Mouse (Mus musculus) forebrain, postnatal 0 days (tissue): Measurements from ENCODE around the gene Art2b. TPM values are rescaled to one million over a fixed set of nuclear protein-coding genes. Genes with fewer than 3 reads are reported as not detected.

Experiments used
- ATAC-seq: fragments of 200-750 bp; cut with Nextera tagmentation; 2 replicates; pipeline ENCODE4 v1.8.0; 2017; ENCODE audit warnings: mild to moderate bottlenecking, moderate library complexity
- DNase-seq: peaks from one replicate; pipeline ENCODE4 v3.0.0-alpha.2; 2015
- H3K27ac ChIP-seq: fragments of 300-500 bp; sonication (generic); 2 replicates; pipeline ENCODE4 v1.5.1; 2014; ENCODE audit warnings: low read depth, mild to moderate bottlenecking, antibody characterized with exemption, low read length, moderate library complexity, mixed read lengths
- H3K27me3 ChIP-seq: fragments of 300-500 bp; sonication (generic); 2 replicates; pipeline ENCODE4 v1.6.1; 2014; ENCODE audit warnings: mild to moderate bottlenecking, low read length, mixed read lengths; ENCODE audit not compliant: insufficient read depth
- H3K36me3 ChIP-seq: fragments of 300-500 bp; sonication (generic); 2 replicates; pipeline ENCODE4 v1.6.1; 2014; ENCODE audit warnings: mild to moderate bottlenecking, moderate library complexity; ENCODE audit not compliant: insufficient read depth
- H3K4me1 ChIP-seq: fragments of 300-500 bp; sonication (generic); 2 replicates; pipeline ENCODE4 v1.6.1; 2014; ENCODE audit warnings: antibody characterized with exemption; ENCODE audit not compliant: insufficient read depth
- H3K4me2 ChIP-seq: fragments of 300-500 bp; sonication (generic); 2 replicates; pipeline ENCODE4 v1.6.1; 2014; ENCODE audit warnings: low read depth, mild to moderate bottlenecking, moderate library complexity
- H3K4me3 ChIP-seq: fragments of 300-500 bp; sonication (generic); 2 replicates; pipeline ENCODE4 v1.5.1; 2014; ENCODE audit warnings: low read depth, low read length, mixed read lengths
- H3K9ac ChIP-seq: fragments of 300-500 bp; sonication (generic); 2 replicates; pipeline ENCODE4 v1.6.1; 2014; ENCODE audit warnings: mild to moderate bottlenecking
- H3K9me3 ChIP-seq: fragments of 300-500 bp; sonication (generic); 2 replicates; pipeline ENCODE4 v1.6.1; 2016; ENCODE audit warnings: low read length
- CTCF ChIP-seq: sonication (generic); IDR thresholded peaks from 2 replicates; pipeline ENCODE4 v1.5.1; 2016; ENCODE audit warnings: antibody characterized with exemption, control low read depth, low read depth
- WGBS: fragments of 180-500 bp; shearing (Covaris S2); extraction: QIAGEN DNeasy Blood & Tissue Kit; methylation state at CpG from one replicate; pipeline ENCODE4 v1.1.7; 2014; 5-methylcytosine and 5-hydroxymethylcytosine counted together
- polyA plus RNA-seq: library from polyadenylated mRNA; unstranded; fragments of >200 nt; fragmentation: Nextera tagmentation; extraction: Ambion mirVana; gene quantifications from 2 replicates; pipeline ENCODE4 v1.2.1, GENCODE M21; 2015
- total RNA-seq: library from RNA; depleted of rRNA; stranded (reverse); fragments of >200 nt; gene quantifications from 2 replicates; pipeline ENCODE4 v1.2.3, GENCODE M21; 2014

Gene Art2b
- total and polyA plus RNA-seq, 2 experiments from 2014 or later, result not detected

GRCm38 (mm10) chr7:101547651-101548050 lies 37.7 kb downstream of the Art2b start:
- no peak overlapping the region for H3K27ac ChIP-seq
- no peak overlapping the region for H3K4me3 ChIP-seq
- ATAC-seq, result no peak
- WGBS, result 84% methylated on average over 3 of the region's 3 CpGs
- DNase-seq, result no peak
- H3K9ac ChIP-seq, result no peak overlapping the region
- H3K36me3 ChIP-seq, result no peaks in the 10 kb centered on the region
- H3K4me2 ChIP-seq, result no peak overlapping the region
- no peaks in the 10 kb centered on the region for H3K9me3 ChIP-seq
- no peaks in the 10 kb centered on the region for H3K4me1 ChIP-seq
- no peaks in the 10 kb centered on the region for H3K27me3 ChIP-seq
- no peak for TF ChIP-seq CTCF

GRCm38 (mm10) chr7:101541734-101542133 lies 43.7 kb downstream of the Art2b start:
- 57% methylated on average over 10 of the region's 10 CpGs for WGBS
- H3K4me3 ChIP-seq, result no peak overlapping the region
- TF ChIP-seq CTCF, result no peak

GRCm38 (mm10) chr7:101541132-101541531 lies 44.3 kb downstream of the Art2b start:
- Histone ChIP-seq H3K27ac (no peak overlapping the region), H3K27me3 (no peaks in the 10 kb centered on the region), H3K4me2 (no peak overlapping the region), H3K4me3 (no peak overlapping the region), H3K4me1 (no peaks in the 10 kb centered on the region), H3K36me3 (no peaks in the 10 kb centered on the region), H3K9me3 (no peaks in the 10 kb centered on the region), H3K9ac (no peak overlapping the region; the same call in 1 of the 2 replicates)
- 4% methylated on average over 11 of the region's 11 CpGs for WGBS
- ATAC-seq (peak; percentile 89), DNase-seq (peak; percentile 91)
- TF ChIP-seq CTCF, result peak; percentile 89

More at GRCm38 (mm10) chr7:101541734-101542133, 43.7 kb downstream of the Art2b start:
- H3K27me3 ChIP-seq, result no peaks in the 10 kb centered on the region
- H3K27ac ChIP-seq, result no peak overlapping the region
- no peaks in the 10 kb centered on the region for H3K4me1 ChIP-seq
- H3K36me3 ChIP-seq, result no peaks in the 10 kb centered on the region
- H3K9me3 ChIP-seq, result no peaks in the 10 kb centered on the region
- H3K4me2 ChIP-seq, result no peak overlapping the region
- H3K9ac ChIP-seq, result no peak overlapping the region
- DNase-seq (no peak), ATAC-seq (no peak)

GRCm38 (mm10) chr7:101540684-101541083 lies 44.7 kb downstream of the Art2b start:
- no peak overlapping the region for H3K4me3 ChIP-seq
- H3K9ac ChIP-seq, result no peak overlapping the region
- H3K27ac ChIP-seq, result no peak overlapping the region
- no peaks in the 10 kb centered on the region for H3K27me3 ChIP-seq
- no peaks in the 10 kb centered on the region for H3K9me3 ChIP-seq
- WGBS, result 86% methylated on average over 5 of the region's 5 CpGs
- H3K4me1 ChIP-seq, result peaks cover under 1% of the 10 kb centered on the region; the same call in 1 of the 2 replicates
- DNase-seq, result no peak
- no peak overlapping the region for H3K4me2 ChIP-seq
- no peak for ATAC-seq
- H3K36me3 ChIP-seq, result no peaks in the 10 kb centered on the region
- no peak for TF ChIP-seq CTCF

- ATAC-seq, result no peak
- TF ChIP-seq CTCF, result no peak
- 35% methylated on average over 9 of the region's 9 CpGs for WGBS
Measured at GRCm38 (mm10) chr7:101539774-101540173, 45.6 kb downstream of the Art2b start.

GRCm38 (mm10) chr7:101538141-101538933 lies 47.1 kb downstream of the Art2b start:
- peak; percentile 67; the same call in 1 of the 2 replicates for ATAC-seq
- WGBS, result 54% methylated on average over 14 of the region's 14 CpGs

More at GRCm38 (mm10) chr7:101539774-101540173, 45.6 kb downstream of the Art2b start:
- Histone ChIP-seq H3K27ac (peak overlapping the region; percentile 29; the same call in 1 of the 2 replicates), H3K36me3 (no peaks in the 10 kb centered on the region), H3K9me3 (no peaks in the 10 kb centered on the region), H3K4me1 (peaks cover 9% of the 10 kb centered on the region), H3K4me2 (no peak overlapping the region), H3K9ac (no peak overlapping the region), H3K4me3 (no peak overlapping the region), H3K27me3 (no peaks in the 10 kb centered on the region)
- DNase-seq, result no peak

GRCm38 (mm10) chr7:101537541-101537940 lies 47.9 kb downstream of the Art2b start:
- Histone ChIP-seq H3K27ac (no peak overlapping the region), H3K9ac (no peak overlapping the region), H3K27me3 (no peaks in the 10 kb centered on the region), H3K9me3 (no peaks in the 10 kb centered on the region), H3K4me3 (no peak overlapping the region), H3K4me2 (no peak overlapping the region), H3K4me1 (peaks cover 15% of the 10 kb centered on the region), H3K36me3 (no peaks in the 10 kb centered on the region)
- DNase-seq (no peak), ATAC-seq (no peak)
- no peak for TF ChIP-seq CTCF
- 52% methylated on average over 8 of the region's 8 CpGs for WGBS

More at GRCm38 (mm10) chr7:101538141-101538933, 47.1 kb downstream of the Art2b start:
- H3K4me2 ChIP-seq, result no peak overlapping the region
- H3K27ac ChIP-seq, result no peak overlapping the region
- peak; percentile 88 for DNase-seq
- H3K9me3 ChIP-seq, result no peaks in the 10 kb centered on the region
- no peak overlapping the region for H3K4me3 ChIP-seq
- TF ChIP-seq CTCF, result peak; percentile 76
- no peaks in the 10 kb centered on the region for H3K27me3 ChIP-seq
- H3K4me1 ChIP-seq, result peaks cover 13% of the 10 kb centered on the region
- no peak overlapping the region for H3K9ac ChIP-seq
- H3K36me3 ChIP-seq, result no peaks in the 10 kb centered on the region
